10 mouse cellular contexts compared by ENCODE assay signal in the genomic region with DNA sequence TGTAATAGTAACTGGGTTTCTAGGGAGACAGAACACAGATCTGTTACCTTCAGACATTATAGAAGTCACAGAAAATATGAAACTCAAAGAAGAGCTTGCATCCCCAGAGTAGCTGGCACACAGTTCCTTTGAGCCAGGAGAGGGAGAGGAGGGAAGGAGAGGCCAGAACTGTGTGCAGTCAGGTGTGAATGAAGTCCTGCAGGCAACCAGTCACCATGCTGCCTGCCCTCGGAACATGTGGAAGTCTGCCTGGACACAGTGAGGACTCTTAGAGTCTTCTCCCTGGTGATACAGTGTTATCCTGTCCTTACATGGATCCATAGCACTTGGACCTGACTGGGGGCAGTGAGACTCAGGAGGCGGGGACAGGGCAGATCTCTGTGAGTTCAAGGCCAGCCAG.
"Had no signal": no experiment of that assay in that cellular context is flagged by ENCODE, and none has a peak within 500 bp of the region (broad histone marks: within the 10 kb centered on the region; RNA-seq: fewer than 3 reads in every experiment).

No protein-coding gene starts in this region.

- ATAC-seq: midbrain, embryonic 13.5 days; midbrain, embryonic 15.5 days had no signal

- DNase-seq: lung, adult 18-20 months; lung, embryonic 14.5 days; lung, postnatal 10 days; lung, postnatal 4 days; right cerebral cortex, postnatal 14 days; thymus, adult 2 months; thymus, postnatal 25 days; thymus, postnatal 4 days had no signal
